Mouse (Mus musculus) naive thymus-derived CD4-positive, alpha-beta T cell, adult 2 months (primary cell): ENCODE data around the gene Zfp609.
"Not testable (repeated sequence)": the region's sequence is repeated elsewhere in the genome, so short reads cannot be mapped to it uniquely, and the experiment has no call there.

Experiments
- DNase-seq: peaks from one replicate; pipeline ENCODE4 v3.0.0-alpha.2; 2011; ENCODE audit warnings: low read depth

The Zfp609 gene

DNA sequence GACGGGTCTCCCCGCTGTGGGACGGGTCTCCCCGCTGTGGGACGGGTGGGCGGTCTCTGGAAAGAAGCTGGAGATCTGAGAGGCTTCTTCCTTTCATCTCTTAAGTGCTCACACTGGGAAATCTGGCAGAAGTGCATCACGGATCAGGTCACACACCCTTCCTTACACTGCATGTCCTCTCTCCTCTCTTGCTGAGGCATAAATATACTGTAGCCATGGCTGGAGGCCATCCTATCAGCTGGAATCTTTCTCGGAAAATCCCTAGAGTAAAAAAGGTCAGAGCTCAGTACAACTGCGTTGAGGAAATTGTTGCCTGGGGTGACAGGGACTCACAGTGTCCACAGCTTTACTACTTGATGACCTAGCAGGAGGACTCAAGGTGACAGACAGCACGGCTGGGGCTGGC lies 106.2 kb downstream of the Zfp609 start:
- DNase-seq = no peak

- DNase-seq = no peak
Observed at GRCm38 (mm10) chr9:65718195-65718594, 109.2 kb downstream of the Zfp609 start.

- no peak for DNase-seq
Observed at GRCm38 (mm10) chr9:65703926-65704595, 123.3 kb downstream of the Zfp609 start.

DNA sequence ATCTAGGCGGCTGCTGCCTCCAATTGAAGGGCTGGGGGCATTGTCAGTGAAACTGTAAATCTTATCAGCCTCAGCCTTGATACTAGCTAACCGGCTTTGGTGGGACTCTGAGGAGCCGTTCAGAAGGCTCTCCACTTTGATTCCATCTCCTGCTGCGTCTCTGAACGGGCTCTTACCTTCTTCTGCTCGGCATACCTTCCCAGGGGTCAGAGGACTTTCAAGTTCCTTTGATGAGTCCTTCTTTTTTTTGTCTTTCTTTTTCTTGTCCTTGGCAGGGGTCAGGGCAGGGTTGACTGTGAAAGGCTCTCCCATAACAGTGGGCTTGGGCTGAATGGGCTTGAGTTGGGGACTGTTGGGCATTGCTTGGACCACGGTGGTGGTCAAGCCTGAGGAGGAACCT lies 124.1 kb downstream of the Zfp609 start:
- no peak for DNase-seq

DNA sequence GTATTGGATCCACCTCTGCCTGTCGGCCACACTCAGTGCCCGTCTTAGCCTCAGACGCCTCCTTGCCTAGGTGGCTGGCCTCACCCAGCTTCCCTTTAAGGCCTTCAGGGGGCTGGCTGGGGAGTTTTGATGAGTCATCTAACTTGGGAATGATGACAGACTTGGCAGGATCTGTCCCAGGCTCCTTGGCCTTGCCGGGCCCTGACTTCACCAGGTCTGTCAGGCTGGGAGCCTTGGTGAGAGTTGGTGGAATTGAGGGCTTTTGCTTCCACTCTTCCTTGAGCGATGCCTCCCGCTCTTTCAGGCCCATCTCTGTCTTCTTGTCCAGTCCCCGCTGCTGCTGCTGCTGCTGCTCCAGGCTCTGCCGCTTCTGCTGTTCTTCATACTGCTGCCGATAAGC lies 125.1 kb downstream of the Zfp609 start:
- no peak for DNase-seq

DNA sequence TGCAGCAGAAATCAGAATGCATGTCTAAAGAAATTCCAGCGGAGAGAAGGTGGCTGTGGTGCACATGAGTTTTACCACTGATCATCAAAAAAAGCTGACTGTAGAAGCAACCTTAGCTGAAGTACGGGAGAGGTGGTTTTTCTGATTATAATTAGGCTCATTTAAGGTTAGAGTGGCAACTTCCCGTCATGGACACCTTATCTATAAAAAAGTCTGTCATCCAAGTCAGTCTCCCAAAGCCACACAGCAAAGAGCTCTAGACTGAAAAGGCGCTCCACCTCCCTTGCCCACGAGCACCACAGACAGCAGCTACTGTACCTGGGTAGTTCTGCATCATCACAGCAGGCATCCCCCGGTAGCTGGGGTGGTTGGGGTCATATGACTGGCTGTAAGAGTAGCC lies 126.9 kb downstream of the Zfp609 start:
- DNase-seq = no peak

DNA sequence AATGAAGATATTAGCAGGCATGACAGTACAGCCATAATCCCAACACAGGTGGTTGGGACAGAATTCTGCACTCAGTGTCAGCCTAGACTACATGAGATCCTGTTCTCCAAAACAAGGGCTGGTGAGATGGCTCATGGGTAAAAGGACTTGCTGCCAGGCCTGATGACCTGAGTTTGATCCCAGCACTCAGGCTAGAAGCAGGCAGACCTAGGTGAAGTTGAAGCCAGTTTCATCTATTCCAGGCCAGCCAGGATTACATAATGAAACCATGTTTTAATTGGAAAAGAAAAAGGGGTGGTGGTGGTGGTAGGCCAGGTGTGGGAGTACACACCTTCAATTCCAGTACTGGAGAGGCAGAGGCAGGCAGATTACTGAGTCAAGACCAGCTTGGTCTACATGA lies 129.4 kb downstream of the Zfp609 start:
- DNase-seq = no peak

DNA sequence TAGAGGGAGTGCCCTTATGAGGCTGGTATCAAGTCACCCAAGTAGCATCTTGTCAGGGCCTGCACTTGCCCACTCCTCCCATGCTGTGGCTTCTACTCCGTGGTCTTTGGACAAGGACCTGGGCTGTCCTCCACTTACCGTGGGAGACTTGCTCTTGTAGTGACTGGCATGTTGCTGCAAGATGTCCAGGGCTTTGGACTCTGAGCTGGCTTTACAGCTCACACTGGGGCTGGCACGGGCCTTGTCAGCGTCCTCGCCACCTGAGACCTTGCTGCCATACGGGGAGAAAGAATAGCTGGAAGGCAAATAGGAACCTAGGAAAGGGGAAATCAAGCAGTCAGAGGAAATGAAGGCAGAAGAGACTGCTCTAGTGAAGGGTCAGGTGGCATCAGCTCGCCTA lies 130.0 kb downstream of the Zfp609 start:
- no peak for DNase-seq

- DNase-seq = no peak
Observed at GRCm38 (mm10) chr9:65696337-65696736, 131.0 kb downstream of the Zfp609 start.

- DNase-seq = no peak
Observed at GRCm38 (mm10) chr9:65695646-65696045, 131.7 kb downstream of the Zfp609 start.

DNA sequence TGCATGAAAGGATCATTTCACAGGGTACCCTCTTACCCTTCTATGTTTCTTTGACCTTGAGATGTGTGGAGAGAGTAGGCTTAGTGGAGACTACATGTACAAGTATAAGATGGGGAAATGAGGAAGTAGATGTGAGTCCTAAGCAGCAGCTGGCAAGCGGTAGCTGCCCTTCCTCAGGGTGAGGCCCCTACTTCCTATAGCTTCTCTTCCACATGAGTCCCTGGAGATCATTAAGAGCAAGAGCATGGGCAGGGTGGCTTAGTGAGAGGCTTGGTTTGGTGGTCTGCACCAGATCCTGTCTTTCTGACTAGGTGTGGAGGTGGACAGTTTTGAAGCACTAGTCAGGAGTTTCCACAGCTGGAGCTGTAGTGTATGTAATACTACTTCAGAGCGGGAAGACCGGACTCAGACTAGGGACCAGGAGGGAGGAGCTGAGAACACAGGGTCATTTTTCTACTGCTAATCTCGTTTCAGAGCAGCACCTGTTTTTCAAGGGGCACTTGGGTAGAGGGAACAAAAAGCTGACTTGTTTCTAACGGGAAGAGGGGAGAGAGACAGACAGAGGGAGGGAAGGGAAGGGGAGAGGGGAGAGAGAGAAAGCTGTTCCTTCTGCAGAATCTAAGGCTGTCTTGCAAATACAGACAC lies 134.3 kb downstream of the Zfp609 start:
- no peak for DNase-seq

GRCm38 (mm10) chr9:65692466-65692865 lies 134.9 kb downstream of the Zfp609 start:
- DNase-seq = no peak

- not testable (repeated sequence) for DNase-seq
Observed at GRCm38 (mm10) chr9:65689869-65690268, 137.5 kb downstream of the Zfp609 start.

GRCm38 (mm10) chr9:65684704-65685103 lies 142.7 kb downstream of the Zfp609 start:
- DNase-seq = no peak

GRCm38 (mm10) chr9:65682994-65683393 lies 144.4 kb downstream of the Zfp609 start:
- peak; percentile 61 for DNase-seq

DNA sequence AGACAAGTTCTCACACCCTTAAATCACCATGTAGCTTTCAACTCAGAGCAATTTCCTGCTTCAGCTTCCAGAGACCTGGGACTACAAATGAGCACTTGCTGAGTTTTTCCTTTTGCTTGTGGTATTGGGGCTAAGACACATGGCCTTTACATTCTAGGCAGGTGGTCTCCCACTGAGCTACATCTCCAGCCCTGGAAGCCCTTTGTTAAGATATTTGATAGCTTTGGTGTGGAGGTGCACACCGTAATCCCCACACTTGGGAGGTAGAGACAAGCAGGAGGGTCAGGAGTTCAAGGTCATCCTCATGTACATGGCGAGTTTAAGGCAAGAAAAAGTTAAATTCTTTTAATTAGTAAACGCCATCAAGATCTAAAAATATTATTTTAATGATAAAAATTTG lies 145.2 kb downstream of the Zfp609 start:
- DNase-seq = no peak

DNA sequence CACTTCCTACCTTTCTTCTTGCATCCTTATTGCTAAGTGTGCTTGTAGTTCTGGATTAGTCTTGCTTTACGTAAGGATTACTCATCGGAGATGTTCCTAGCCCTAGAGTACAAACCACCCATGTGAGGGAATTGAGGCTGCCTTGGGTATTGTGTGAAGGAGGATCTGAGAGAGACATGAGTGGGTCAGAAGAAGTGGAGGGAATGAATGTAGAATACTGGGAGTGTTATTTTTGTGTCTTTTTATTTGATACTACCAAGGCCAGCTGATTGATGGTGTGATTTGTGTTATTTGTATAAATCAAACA lies 145.8 kb downstream of the Zfp609 start:
- DNase-seq = no peak

- DNase-seq = no peak
Observed at GRCm38 (mm10) chr9:65680938-65681633, 146.3 kb downstream of the Zfp609 start.

DNA sequence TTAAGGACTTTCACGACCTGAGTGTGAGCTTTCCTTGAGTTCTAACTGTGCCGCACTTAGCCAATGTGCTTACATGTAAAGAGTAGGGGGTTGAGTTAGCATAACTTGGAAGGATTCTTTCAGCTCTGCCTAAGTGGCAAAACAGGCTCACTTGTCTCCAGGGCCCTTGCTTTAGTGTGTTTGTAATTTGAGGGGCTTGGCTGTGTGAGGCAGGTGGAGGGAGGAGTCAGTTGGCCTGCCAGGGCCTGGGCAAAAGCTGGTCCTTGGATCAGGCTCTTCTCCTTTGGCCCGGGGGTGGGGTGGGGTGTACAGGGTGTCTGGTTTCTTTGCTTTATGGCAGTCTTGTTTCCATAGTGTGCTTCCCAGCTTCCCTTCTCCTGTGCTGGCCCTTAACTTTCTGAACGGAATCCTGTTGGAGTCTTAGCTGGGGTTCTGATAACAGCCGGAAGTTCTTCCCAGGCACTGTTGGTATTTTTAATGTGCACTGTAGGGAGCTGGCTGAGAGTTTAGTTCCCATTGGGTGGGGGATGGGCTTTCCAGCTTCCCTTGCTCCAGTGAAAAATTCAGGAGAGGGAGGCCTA lies 148.1 kb downstream of the Zfp609 start:
- no peak for DNase-seq

DNA sequence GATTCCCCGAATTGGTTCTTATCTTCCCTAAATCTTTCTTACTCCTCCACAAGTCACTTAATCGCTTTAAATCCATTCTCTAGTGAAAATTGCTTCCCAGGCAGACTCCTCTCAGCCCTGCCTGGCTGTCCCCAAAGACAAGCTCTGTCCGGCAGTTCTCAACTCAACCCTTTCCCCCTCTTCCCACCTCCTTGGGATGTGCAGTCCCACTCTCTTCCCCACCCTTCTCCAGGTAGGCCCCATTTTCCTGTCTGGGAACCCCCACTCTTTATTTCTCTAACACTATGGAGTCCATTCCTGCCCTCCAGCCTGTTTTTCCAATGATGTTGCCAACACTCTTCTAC lies 150.3 kb downstream of the Zfp609 start:
- peak; percentile 26 for DNase-seq

GRCm38 (mm10) chr9:65676358-65677118 lies 150.8 kb downstream of the Zfp609 start:
- DNase-seq = peak; percentile 94
